33 mouse cellular contexts compared by ENCODE assay signal in genomic region chr6:29812076-29812475, GRCm38 (mm10).
"Had no signal": no experiment of that assay in that cellular context is flagged by ENCODE, and none has a peak within 500 bp of the region (broad histone marks: within the 10 kb centered on the region; RNA-seq: fewer than 3 reads in every experiment).

No protein-coding gene starts in this region.

- H3K9ac ChIP-seq: heart, embryonic 12.5 days; heart, embryonic 13.5 days; heart, embryonic 15.5 days; hindbrain, embryonic 12.5 days; hindbrain, embryonic 13.5 days; hindbrain, embryonic 14.5 days; hindbrain, embryonic 15.5 days; intestine, embryonic 15.5 days; kidney, embryonic 15.5 days had no signal

- ATAC-seq: hindbrain, embryonic 16.5 days; hindbrain, postnatal 0 days; inflammation-experienced regulatory T-cells, adult 6 months; intestine, embryonic 15.5 days; intestine, embryonic 16.5 days; intestine, postnatal 0 days had no signal

- H3K4me1 ChIP-seq: heart, embryonic 10.5 days; heart, embryonic 12.5 days; heart, embryonic 13.5 days; heart, embryonic 15.5 days; intestine, embryonic 15.5 days; kidney, embryonic 15.5 days had no signal

- H3K27me3 ChIP-seq: heart, embryonic 12.5 days; heart, embryonic 13.5 days; heart, embryonic 15.5 days; hindbrain, embryonic 12.5 days; hindbrain, embryonic 13.5 days; hindbrain, embryonic 15.5 days; intestine, embryonic 15.5 days; kidney, embryonic 15.5 days had no signal

- H3K4me3 ChIP-seq: heart, adult 2 months; heart, embryonic 10.5 days; heart, embryonic 12.5 days; heart, embryonic 13.5 days; heart, embryonic 15.5 days; hindbrain, embryonic 10.5 days; hindbrain, embryonic 12.5 days; hindbrain, embryonic 13.5 days; hindbrain, embryonic 15.5 days; intestine, embryonic 15.5 days; kidney, embryonic 15.5 days had no signal

- H3K36me3 ChIP-seq: heart, embryonic 10.5 days; heart, embryonic 12.5 days; heart, embryonic 13.5 days; heart, embryonic 15.5 days; hindbrain, embryonic 10.5 days; hindbrain, embryonic 12.5 days; hindbrain, embryonic 13.5 days; hindbrain, embryonic 15.5 days; intestine, embryonic 15.5 days; kidney, embryonic 15.5 days had no signal

- H3K27ac ChIP-seq: heart, adult 2 months; heart, embryonic 10.5 days; heart, embryonic 13.5 days; heart, embryonic 15.5 days; hindbrain, embryonic 10.5 days; hindbrain, embryonic 12.5 days; hindbrain, embryonic 13.5 days; hindbrain, embryonic 14.5 days; hindbrain, embryonic 15.5 days; hindbrain, postnatal 0 days; intestine, embryonic 15.5 days; kidney, embryonic 15.5 days; kidney, postnatal 0 days had no signal

- DNase-seq: heart, adult 2 months; heart, postnatal 10 days; heart, postnatal 14 days; heart, postnatal 36 days; heart, postnatal 4 days; kidney, adult 11 months; kidney, adult 18-20 months; kidney, adult 2 months; kidney, adult 8-10 months; kidney, adult 9 months; kidney, postnatal 10 days; kidney, postnatal 14 days; kidney, postnatal 25 days; kidney, postnatal 36 days; kidney, postnatal 4 days had no signal

- H3K4me2 ChIP-seq: heart, embryonic 11.5 days; heart, embryonic 12.5 days; heart, embryonic 13.5 days; heart, embryonic 15.5 days; hindbrain, embryonic 12.5 days; hindbrain, embryonic 13.5 days; hindbrain, embryonic 14.5 days; hindbrain, embryonic 15.5 days; intestine, embryonic 15.5 days; kidney, embryonic 15.5 days had no signal

- H3K9me3 ChIP-seq: heart, embryonic 10.5 days; heart, embryonic 12.5 days; heart, embryonic 13.5 days; heart, embryonic 15.5 days; hindbrain, embryonic 10.5 days; hindbrain, embryonic 12.5 days; hindbrain, embryonic 13.5 days; hindbrain, embryonic 15.5 days; intestine, embryonic 15.5 days; kidney, embryonic 15.5 days had no signal
